Mouse (Mus musculus): ENCODE measurements around the gene Acr. TPM values are rescaled to one million over a fixed set of nuclear protein-coding genes. Genes with fewer than 3 reads are reported as not detected.
A peak's percentile ranks its signal among the peaks of the same experiment; 100 is the strongest.

Acr gene
- total RNA-seq, 2 experiments from 2014 or later = 0.28 to 0.30 TPM

DNA sequence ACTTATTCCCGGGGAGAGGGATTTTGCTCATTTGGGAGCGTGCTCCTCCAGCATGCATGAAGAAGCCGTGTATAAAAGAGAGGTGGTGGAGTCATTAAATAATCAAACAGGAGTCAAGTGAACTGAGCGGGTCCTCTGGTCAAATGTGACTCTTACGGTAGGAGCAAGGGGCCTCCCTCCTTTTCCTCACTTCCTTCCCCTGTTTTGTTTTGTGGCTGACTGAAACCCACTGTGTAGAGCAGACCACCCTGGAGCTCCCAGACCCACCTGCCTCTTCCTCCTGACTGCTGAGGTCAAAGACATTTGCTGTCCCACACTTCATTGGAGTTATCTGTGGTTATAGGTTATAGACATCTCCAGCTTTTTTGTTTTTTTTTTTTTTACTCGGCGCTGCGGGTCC is 39.4 kb downstream of the Acr start:
- intact Hi-C loops (cut with DNase I) = no loop called here
- DNase-seq = no peak

- intact Hi-C loops (cut with DNase I) = no loop called here
Observed at GRCm38 (mm10) chr15:89607888-89608287, 39.8 kb downstream of the Acr start.

GRCm38 (mm10) chr15:89622312-89622958 is 54.3 kb downstream of the Acr start:
- intact Hi-C loops (cut with DNase I) = loop anchor here (10.0 kb wide), 1 partner anchor 592 kb away; no protein-coding TSS in a partner anchor
- no peak for DNase-seq

More at GRCm38 (mm10) chr15:89607888-89608287, 39.8 kb downstream of the Acr start:
- DNase-seq = no peak

- intact Hi-C loops (cut with DNase I) = loop anchor here (10.0 kb wide), 1 partner anchor 592 kb away; no protein-coding TSS in a partner anchor
- DNase-seq = no peak
Observed at GRCm38 (mm10) chr15:89622959-89623625, 55.0 kb downstream of the Acr start.

DNA sequence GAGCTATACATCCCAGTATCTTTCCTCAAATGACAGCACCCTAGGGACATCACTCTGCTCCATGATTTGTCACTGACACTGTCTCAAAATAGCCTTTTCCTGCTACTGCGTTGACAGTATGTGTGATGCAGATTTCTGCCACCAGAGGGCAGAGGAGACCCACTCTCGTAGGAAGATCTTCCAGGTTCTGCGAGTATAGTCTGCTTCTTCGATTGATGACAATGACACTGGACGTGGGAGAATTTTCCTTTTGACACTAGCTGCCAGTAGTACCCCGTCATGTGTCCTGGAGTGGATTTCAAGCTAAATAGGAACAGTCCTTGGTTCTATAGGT is 55.5 kb downstream of the Acr start:
- DNase-seq = peak; percentile 17 to 26
- intact Hi-C loops (cut with DNase I) = loop anchor here (10.0 kb wide), 1 partner anchor 591 kb away; no protein-coding TSS in a partner anchor

Other genes with a start within 250 kb of the Acr start
- gene Adm2, start 245.6 kb upstream of the Acr start, total RNA-seq (2021) = not detected
- gene Miox, start 233.9 kb upstream of the Acr start, total RNA-seq (2021) = not detected
- 10 to 100 TPM; 12.0 to 12.6 TPM for gene Lmf2, start 212.7 kb upstream of the Acr start, total RNA-seq (2021)
- gene Ncaph2, start 212.6 kb upstream of the Acr start, total RNA-seq (2021) = 10 to 100 TPM; 36.7 to 43.0 TPM
- 10 to 100 TPM; 12.0 to 19.1 TPM for gene Sco2, start 194.5 kb upstream of the Acr start, total RNA-seq (2021)
- gene Tymp, start 191.3 kb upstream of the Acr start, total RNA-seq (2021) = under 1 TPM; 0.35 to 0.48 TPM
- under 1 TPM; 0.42 to 0.87 TPM for gene Odf3b, start 189.0 kb upstream of the Acr start, total RNA-seq (2021)
- gene Klhdc7b, start 183.4 kb upstream of the Acr start, total RNA-seq (2021) = not detected
- gene Syce3, start 157.8 kb upstream of the Acr start, total RNA-seq (2021) = not detected
- gene Cpt1b, start 142.5 kb upstream of the Acr start, total RNA-seq (2021) = 100 to 1,000 TPM; 255 to 278 TPM
- gene C730034F03Rik, start 138.7 kb upstream of the Acr start, total RNA-seq (2021) = under 1 TPM; 0.20 to 0.47 TPM
- 1 to 10 TPM in 1 of 2 experiments, not detected in 1; 1.5 TPM for gene Gm44502, start 138.6 kb upstream of the Acr start, total RNA-seq (2021)
- 10 to 100 TPM; 20.8 to 30.0 TPM for gene Chkb, start 138.4 kb upstream of the Acr start, total RNA-seq (2021)
- under 1 TPM; 0.28 to 0.30 TPM for gene Mapk8ip2, start 114.4 kb upstream of the Acr start, total RNA-seq (2021)
- gene Arsa, start 90.9 kb upstream of the Acr start, total RNA-seq (2021) = 1 to 10 TPM; 3.0 to 3.8 TPM
- 10 to 100 TPM; 14.4 to 15.5 TPM for gene Shank3, start 68.7 kb upstream of the Acr start, total RNA-seq (2021)
- 1 to 10 TPM; 1.8 to 3.1 TPM for gene Rabl2, start 23.6 kb downstream of the Acr start, total RNA-seq (2021)

All from gastrocnemius, postnatal 36 days (tissue).